Mouse (Mus musculus) kidney, embryonic 16.5 days (tissue): ENCODE measurements around the gene Dpp10. TPM values are rescaled to one million over a fixed set of nuclear protein-coding genes. Genes with fewer than 3 reads are reported as not detected.
A peak's percentile ranks its signal among the peaks of the same experiment; 100 is the strongest.

ENCODE experiments used
- ATAC-seq: fragments of 200-750 bp; cut with Nextera tagmentation; 2 replicates; pipeline ENCODE4 v1.8.0; 2017; ENCODE audit warnings: moderate TSS enrichment; ENCODE audit not compliant: low FRiP score, low TSS enrichment
- H3K27ac ChIP-seq: fragments of 300-500 bp; sonication (generic); 2 replicates; pipeline ENCODE4 v1.5.1; 2014; ENCODE audit warnings: low read length
- H3K27me3 ChIP-seq: fragments of 300-500 bp; sonication (generic); 2 replicates; pipeline ENCODE4 v1.6.1; 2014; ENCODE audit warnings: low read length, control low read depth, mixed read lengths; ENCODE audit not compliant: insufficient read depth
- H3K36me3 ChIP-seq: fragments of 300-500 bp; sonication (generic); 2 replicates; pipeline ENCODE4 v1.6.1; 2014; ENCODE audit warnings: low read length, control low read depth, mixed read lengths; ENCODE audit not compliant: insufficient read depth
- H3K4me1 ChIP-seq: fragments of 300-500 bp; sonication (generic); 2 replicates; pipeline ENCODE4 v1.6.1; 2014; ENCODE audit warnings: low read length, control low read depth, mixed read lengths; ENCODE audit not compliant: insufficient read depth
- H3K4me2 ChIP-seq: fragments of 300-500 bp; sonication (generic); replicated peaks from 2 replicates; pipeline ENCODE4 v1.6.1; 2014; ENCODE audit warnings: low read depth, low read length
- H3K4me3 ChIP-seq: fragments of 300-500 bp; sonication (generic); 2 replicates; pipeline ENCODE4 v1.5.1; 2014; ENCODE audit warnings: mild to moderate bottlenecking, low read length
- H3K9ac ChIP-seq: fragments of 300-500 bp; sonication (generic); replicated peaks from 2 replicates; pipeline ENCODE4 v1.6.1; 2014; ENCODE audit warnings: low read length
- H3K9me3 ChIP-seq: fragments of 300-500 bp; sonication (generic); 2 replicates; pipeline ENCODE4 v1.6.1; 2016; ENCODE audit warnings: low read length, control low read depth
- WGBS: fragments of 180-500 bp; shearing (Covaris S2); extraction: QIAGEN DNeasy Blood & Tissue Kit; methylation state at CpG from one replicate; pipeline ENCODE4 v1.1.7; 2014; 5-methylcytosine and 5-hydroxymethylcytosine counted together
- polyA plus RNA-seq: library from polyadenylated mRNA; unstranded; fragments of >200 nt; fragmentation: Nextera tagmentation; extraction: Ambion mirVana; gene quantifications from 2 replicates; pipeline ENCODE4 v1.2.1, GENCODE M21; 2015

The Dpp10 gene
- 0.58 and 0.94 TPM in 2 replicates for polyA plus RNA-seq

DNA sequence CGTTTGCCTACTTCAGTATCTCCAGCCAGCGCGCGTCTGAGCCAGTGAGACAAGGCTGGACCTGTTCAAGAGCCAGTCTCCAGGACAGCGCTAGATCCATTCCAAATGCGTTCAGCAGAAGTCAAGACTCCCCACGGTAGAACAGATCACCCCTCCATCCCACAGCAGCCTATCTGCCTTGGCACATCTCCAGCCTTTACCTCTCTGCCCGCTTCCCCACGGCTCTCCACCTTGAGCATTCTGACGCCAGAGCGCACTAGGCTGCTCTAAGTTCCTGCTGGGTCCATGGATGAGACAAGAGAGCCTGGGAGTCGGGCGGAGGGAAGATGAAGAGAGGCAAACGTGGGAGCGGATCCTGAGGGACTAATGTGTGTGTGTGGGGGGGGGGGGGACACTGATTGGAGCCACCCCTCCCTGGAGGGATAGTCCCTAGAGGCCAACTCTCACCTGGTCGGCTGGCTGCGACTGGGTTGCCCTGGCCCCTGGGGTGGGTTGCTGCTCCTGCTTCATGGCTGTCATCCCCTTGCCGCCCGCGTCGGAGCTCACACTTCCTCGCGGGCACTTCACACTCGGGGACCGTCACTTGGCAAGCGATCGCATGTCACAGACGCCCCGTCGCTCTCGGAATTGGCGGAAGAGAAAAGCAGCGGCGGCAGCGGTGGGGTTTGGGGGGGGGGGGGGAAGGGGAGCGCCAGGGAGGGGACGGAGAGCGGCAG, at the start of gene Dpp10:
TSS of gene Dpp10 (minus strand) at position 635 of the 716 bp plus-strand sequence.
- no peak within 1 kb of the TSS for H3K27ac ChIP-seq
- no peaks in the 10 kb centered on the region for H3K9me3 ChIP-seq
- H3K4me3 ChIP-seq = peak within 1 kb of the TSS; percentile 58
- peak within 1 kb of the TSS; percentile 44; the same call in 1 of the 2 replicates for H3K9ac ChIP-seq
- ATAC-seq = peak; percentile 58
- peak within 1 kb of the TSS; percentile 95 for H3K4me2 ChIP-seq
- 1% methylated on average over 27 of the region's 38 CpGs for WGBS
- peaks cover 11% of the 10 kb centered on the region for H3K4me1 ChIP-seq
- H3K36me3 ChIP-seq = no peaks in the 10 kb centered on the region
- H3K27me3 ChIP-seq = peaks cover 46% of the 10 kb centered on the region

DNA sequence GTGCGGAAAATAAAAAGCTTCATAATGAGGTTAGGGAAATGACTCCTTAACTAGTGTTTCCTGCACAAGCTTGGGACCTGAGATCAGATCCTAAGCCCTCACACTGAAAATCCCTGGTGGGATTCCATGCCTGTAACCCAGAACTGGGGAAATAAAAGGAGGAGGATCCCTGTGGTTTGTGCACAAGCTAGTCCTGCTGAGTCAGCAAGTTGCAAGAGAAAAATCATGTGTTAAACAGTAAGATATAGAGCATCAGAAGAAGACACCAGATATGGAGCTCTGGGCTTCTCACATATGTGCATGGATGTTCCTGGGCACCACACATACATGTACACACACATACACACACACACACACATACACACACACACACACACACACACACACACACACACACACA, 3.2 kb upstream of the Dpp10 start:
- no peak overlapping the region for H3K4me2 ChIP-seq
- 85% methylated on average over 1 of the region's 1 CpGs for WGBS
- H3K9me3 ChIP-seq = no peaks in the 10 kb centered on the region
- H3K9ac ChIP-seq = no peak overlapping the region
- no peak overlapping the region for H3K4me3 ChIP-seq
- no peaks in the 10 kb centered on the region for H3K36me3 ChIP-seq
- peaks cover 40% of the 10 kb centered on the region for H3K27me3 ChIP-seq
- peaks cover 11% of the 10 kb centered on the region for H3K4me1 ChIP-seq
- no peak for ATAC-seq
- no peak overlapping the region for H3K27ac ChIP-seq

DNA sequence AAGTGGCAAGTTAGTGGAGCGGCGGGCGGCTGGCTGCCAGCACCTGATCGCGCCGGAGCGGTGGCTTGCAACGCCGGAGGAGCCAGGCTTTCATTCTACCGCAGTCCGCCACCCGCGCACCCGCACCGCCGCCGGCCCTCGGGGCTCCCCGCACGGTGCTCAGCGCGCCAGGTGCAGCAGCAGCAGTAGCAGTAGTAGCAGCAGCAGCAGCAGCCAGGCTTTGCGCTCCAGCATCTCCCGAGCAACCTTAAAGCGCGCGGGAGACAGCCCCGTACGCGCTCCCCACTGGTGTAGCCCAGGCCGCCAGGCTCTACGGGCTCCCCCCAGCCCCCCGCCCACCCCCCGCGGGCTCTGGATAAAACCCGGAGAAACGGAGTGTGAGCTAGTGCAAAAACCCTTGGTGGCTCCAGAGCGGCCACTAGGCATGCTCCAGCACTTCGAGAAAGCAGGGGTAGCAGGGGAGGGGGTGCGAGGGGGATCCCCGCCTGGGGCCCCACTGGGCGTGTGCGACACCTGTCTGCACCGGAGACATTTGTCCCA, 472 bp upstream of the Dpp10 start:
- 1% methylated on average over 44 of the region's 44 CpGs for WGBS
- peak overlapping the region; percentile 44; the same call in 1 of the 2 replicates for H3K9ac ChIP-seq
- ATAC-seq = peak; percentile 85

DNA sequence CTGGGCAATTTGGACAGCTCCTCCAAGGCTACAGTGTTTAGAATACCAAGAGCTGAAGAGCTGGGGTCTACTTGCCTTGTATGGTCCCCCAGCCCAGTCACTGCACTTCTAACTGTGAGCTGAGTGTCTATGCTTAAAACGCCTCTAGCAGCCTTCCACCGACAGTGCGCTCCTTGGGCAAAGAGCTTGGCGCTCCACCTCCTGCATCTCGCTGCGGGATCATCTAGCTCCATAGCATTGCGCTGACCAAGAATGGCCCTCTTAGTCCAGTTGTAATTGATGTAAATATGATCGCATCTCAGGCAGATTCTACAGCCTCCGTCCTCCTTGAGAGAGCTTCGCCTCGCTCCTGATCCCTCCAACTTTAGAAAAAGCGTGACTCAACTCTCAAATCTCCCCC, 1.2 kb downstream of the Dpp10 start:
- H3K27me3 ChIP-seq = peaks cover 46% of the 10 kb centered on the region
- H3K36me3 ChIP-seq = no peaks in the 10 kb centered on the region
- no peak for ATAC-seq
- H3K9me3 ChIP-seq = no peaks in the 10 kb centered on the region
- peaks cover 11% of the 10 kb centered on the region for H3K4me1 ChIP-seq
- H3K4me2 ChIP-seq = no peak overlapping the region
- no peak overlapping the region for H3K9ac ChIP-seq
- no peak overlapping the region for H3K4me3 ChIP-seq
- WGBS = 11% methylated on average over 12 of the region's 12 CpGs
- no peak overlapping the region for H3K27ac ChIP-seq

More for the DNA sequence above, 472 bp upstream of the Dpp10 start:
- H3K27me3 ChIP-seq = peaks cover 46% of the 10 kb centered on the region
- no peaks in the 10 kb centered on the region for H3K9me3 ChIP-seq
- no peaks in the 10 kb centered on the region for H3K36me3 ChIP-seq
- H3K27ac ChIP-seq = no peak overlapping the region
- H3K4me3 ChIP-seq = peak overlapping the region; percentile 58
- peak overlapping the region; percentile 95 for H3K4me2 ChIP-seq
- peaks cover 11% of the 10 kb centered on the region for H3K4me1 ChIP-seq

DNA sequence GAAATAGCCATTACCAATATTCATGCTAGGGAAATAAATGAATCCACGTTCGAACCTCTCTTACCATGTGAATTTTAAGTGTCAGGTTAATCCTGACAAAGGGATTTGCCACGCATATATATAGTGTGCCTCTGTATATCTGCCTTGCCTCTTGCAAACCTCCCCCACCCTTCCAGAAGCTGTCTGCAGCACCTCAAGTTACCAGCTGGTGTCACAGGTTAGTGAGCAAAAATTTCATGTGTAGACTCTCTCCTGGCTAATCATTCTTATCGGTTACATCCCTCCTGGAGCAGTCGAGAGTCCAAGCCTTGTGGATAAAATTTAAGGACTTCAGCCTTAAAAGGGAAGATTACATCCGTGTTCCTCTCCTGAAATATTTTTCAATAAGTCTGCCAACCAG, 1.9 kb downstream of the Dpp10 start:
- H3K9me3 ChIP-seq = no peaks in the 10 kb centered on the region
- WGBS = 57% methylated on average over 6 of the region's 6 CpGs
- no peak overlapping the region for H3K9ac ChIP-seq
- peaks cover 42% of the 10 kb centered on the region for H3K27me3 ChIP-seq
- no peak overlapping the region for H3K4me3 ChIP-seq
- H3K27ac ChIP-seq = no peak overlapping the region
- H3K36me3 ChIP-seq = no peaks in the 10 kb centered on the region
- peaks cover 11% of the 10 kb centered on the region for H3K4me1 ChIP-seq
- H3K4me2 ChIP-seq = no peak overlapping the region
- ATAC-seq = no peak

DNA sequence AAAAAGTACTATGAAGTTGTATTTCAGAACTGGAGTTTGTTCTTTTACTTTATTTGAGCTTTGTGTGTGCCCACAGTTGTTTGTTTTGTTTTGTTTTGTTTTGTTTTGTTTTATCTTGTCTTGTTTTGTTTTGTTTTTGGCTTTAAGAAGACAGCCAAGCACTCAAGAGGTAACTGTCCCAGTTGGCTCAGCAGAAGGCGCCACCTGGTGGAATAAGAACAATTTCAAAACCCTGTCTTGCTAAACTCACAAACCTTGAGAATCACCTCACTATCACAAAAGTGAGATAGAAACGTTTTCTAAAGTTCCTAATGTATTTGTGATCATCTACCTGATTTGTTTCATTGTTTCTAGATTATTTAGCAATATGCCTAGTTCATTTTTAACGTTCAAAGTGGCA, 3.8 kb downstream of the Dpp10 start:
- H3K36me3 ChIP-seq = no peaks in the 10 kb centered on the region
- no peak overlapping the region for H3K4me2 ChIP-seq
- peaks cover 35% of the 10 kb centered on the region for H3K27me3 ChIP-seq
- no peaks in the 10 kb centered on the region for H3K9me3 ChIP-seq
- no peak for ATAC-seq
- H3K27ac ChIP-seq = no peak overlapping the region
- H3K4me3 ChIP-seq = no peak overlapping the region
- H3K4me1 ChIP-seq = peaks cover 11% of the 10 kb centered on the region
- H3K9ac ChIP-seq = no peak overlapping the region
- 5% methylated on average over 3 of the region's 3 CpGs for WGBS

DNA sequence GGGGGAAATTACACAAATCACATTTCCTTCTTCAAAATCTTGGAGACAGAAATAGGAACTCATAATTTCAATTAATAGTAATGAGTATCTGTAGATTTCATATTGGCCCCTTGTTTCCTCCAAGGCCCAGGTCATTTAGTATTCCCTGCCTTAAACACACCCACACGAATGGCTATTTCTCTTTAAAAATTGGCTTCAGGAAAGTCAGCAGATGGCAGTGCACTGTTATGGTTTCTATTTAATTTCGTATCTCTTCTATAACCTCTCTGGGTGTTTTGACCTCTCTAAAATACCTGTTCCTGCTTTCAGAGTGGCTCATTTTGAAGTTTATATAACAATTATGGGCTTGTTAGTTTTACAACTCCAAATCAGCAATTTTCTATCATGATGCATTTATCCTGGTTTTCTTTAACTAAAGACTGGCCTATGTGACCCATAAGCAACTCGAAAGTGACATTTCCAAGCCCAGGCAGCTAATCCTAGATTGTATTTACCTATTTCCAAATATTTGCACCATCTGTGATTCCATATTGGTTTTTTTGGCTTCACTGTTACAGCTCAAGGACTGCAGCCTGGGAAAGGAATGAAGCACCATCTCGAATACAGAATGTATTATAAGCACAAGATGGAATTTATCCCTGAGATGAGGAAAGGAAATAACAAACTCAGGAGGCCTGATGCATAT, 9.9 kb downstream of the Dpp10 start:
- H3K9me3 ChIP-seq = no peaks in the 10 kb centered on the region
- WGBS = 75% methylated on average over 4 of the region's 4 CpGs
- H3K27ac ChIP-seq = no peak overlapping the region
- no peaks in the 10 kb centered on the region for H3K27me3 ChIP-seq
- H3K4me3 ChIP-seq = no peak overlapping the region
- H3K4me1 ChIP-seq = no peaks in the 10 kb centered on the region
- H3K36me3 ChIP-seq = no peaks in the 10 kb centered on the region
- H3K9ac ChIP-seq = no peak overlapping the region
- no peak overlapping the region for H3K4me2 ChIP-seq
- ATAC-seq = no peak

DNA sequence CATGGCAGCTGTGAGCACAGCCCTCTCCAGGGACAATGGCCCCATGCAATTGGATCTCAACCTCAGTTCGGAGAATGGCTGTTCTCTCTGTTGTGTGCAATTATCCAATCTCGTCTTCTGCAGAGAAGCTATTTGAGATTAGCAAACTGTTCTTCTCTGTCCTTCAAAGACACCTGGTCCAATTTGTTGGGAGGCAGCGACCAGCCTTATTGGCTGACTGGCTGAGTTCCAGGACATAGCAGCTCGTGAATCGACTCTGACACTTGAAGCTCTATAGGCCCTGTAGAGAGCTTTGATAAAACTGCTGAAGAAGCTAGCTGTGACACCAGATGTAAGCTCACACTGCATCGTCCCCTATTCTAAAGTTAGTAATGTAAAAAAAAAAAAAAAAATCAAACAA, 12.7 kb downstream of the Dpp10 start:
- no peak overlapping the region for H3K9ac ChIP-seq
- no peak overlapping the region for H3K4me3 ChIP-seq
- no peaks in the 10 kb centered on the region for H3K27me3 ChIP-seq
- no peak for ATAC-seq
- no peak overlapping the region for H3K27ac ChIP-seq
- H3K36me3 ChIP-seq = no peaks in the 10 kb centered on the region
- H3K9me3 ChIP-seq = no peaks in the 10 kb centered on the region
- WGBS = 59% methylated on average over 6 of the region's 6 CpGs
- no peak overlapping the region for H3K4me2 ChIP-seq
- no peaks in the 10 kb centered on the region for H3K4me1 ChIP-seq

DNA sequence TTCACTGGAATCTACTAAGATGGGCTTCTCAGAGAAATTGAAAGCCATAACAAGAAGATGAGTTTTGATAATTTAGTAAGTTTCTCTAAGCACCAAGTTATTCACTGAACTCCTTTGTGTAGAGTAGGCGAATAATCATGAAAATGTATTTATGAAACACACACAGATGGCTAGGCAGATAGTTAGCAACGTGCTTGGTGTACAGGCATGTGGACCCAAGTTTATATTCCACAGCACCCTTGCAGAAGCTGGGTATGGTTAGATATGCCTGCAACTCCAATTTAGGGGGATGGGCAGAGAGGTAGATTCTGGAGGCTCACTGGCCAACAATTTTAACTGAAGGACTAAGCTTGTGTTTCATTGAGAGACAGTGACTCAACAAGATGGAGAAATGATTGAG, 13.4 kb downstream of the Dpp10 start:
- Histone ChIP-seq H3K27ac (no peak overlapping the region), H3K27me3 (no peaks in the 10 kb centered on the region), H3K4me3 (no peak overlapping the region), H3K4me2 (no peak overlapping the region), H3K4me1 (no peaks in the 10 kb centered on the region), H3K9ac (no peak overlapping the region), H3K9me3 (no peaks in the 10 kb centered on the region), H3K36me3 (no peaks in the 10 kb centered on the region)
- ATAC-seq = no peak
- WGBS = 76% methylated on average over 2 of the region's 2 CpGs

DNA sequence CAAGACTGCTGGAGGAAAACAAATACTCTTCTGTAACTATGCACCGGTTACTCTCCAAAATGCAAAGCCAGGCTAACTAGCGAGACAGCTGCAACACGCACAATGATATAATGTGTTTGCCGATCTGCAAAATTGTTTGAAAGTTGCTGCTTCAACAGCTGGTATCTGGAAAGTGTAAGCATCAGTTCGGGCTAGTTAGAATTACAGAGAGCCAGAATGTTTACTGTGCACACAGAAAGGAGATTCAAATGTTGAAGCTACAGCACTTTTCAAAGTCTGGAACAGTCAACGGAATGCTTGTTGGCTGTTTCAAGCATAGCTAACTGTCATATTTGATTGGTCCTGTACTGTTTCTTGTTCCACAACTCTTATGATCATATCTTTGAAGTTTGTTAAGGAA, 42.6 kb downstream of the Dpp10 start:
- no peak overlapping the region for H3K4me2 ChIP-seq
- 54% methylated on average over 6 of the region's 6 CpGs for WGBS
- H3K4me3 ChIP-seq = no peak overlapping the region
- H3K27ac ChIP-seq = no peak overlapping the region
- H3K27me3 ChIP-seq = no peaks in the 10 kb centered on the region
- H3K4me1 ChIP-seq = no peaks in the 10 kb centered on the region
- H3K9ac ChIP-seq = no peak overlapping the region
- no peaks in the 10 kb centered on the region for H3K9me3 ChIP-seq
- no peak for ATAC-seq
- no peaks in the 10 kb centered on the region for H3K36me3 ChIP-seq
